ENCODE assay signal across 8 mouse cellular contexts in the genomic region with DNA sequence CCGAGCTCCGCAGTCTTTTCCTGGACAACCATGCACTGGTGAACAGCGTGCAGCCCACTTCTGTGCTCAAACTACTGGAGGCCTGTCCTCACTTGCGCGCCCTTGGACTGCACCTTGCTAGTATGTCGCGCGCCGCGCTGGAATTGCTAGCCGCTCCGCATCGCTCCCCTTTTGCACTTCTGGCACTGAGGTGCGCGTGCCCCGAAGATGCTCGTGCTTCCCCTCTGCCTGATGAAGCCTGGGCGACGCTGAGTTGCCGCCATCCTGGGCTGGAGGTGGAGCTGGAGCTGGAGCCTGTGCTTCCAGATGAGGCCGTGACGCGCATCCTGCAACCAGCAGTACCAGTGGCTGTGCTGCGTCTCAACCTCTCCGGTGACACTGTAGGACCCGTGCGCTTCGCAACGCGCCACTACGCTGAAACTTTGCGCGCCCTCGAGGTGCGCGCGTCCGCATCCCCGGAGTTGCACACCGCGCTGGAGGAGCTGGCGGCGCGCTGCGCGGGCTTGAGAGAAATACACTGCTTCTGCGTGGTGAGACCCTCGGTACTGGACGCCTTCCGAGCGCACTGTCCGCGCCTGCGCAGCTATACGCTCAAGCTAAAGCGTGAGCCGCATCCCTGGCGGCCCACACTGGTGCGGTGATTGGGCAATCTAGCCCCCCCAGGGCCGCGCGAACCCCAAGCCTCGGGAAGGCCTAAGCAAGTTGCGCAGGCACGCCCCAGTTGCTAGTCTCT. TPM values are rescaled to one million over a fixed set of nuclear protein-coding genes. Genes with fewer than 3 reads are reported as not detected.
A peak's percentile ranks its signal among the peaks of the same experiment; 100 is the strongest.
DNase-seq lines count a peak whose midpoint lies in the region; ATAC-seq and TF ChIP-seq lines count a peak whose summit lies in the region.

No protein-coding gene starts in this region.

- no peaks in the 10 kb centered on the region for H3K36me3 ChIP-seq in lung, embryonic 14.5 days (ENCODE audit: insufficient read depth)
- no peaks in the 10 kb centered on the region for H3K36me3 ChIP-seq in embryonic facial prominence, embryonic 10.5 days (replicated peaks)
- H3K36me3 ChIP-seq in hindbrain, embryonic 12.5 days = no peaks in the 10 kb centered on the region
- no peaks in the 10 kb centered on the region for H3K36me3 ChIP-seq in midbrain, embryonic 16.5 days (ENCODE audit: control insufficient read depth, insufficient read depth, low read length)

- no peaks in the 10 kb centered on the region for H3K9me3 ChIP-seq in lung, embryonic 14.5 days (ENCODE audit: low read depth, low read length)
- peaks cover 4% of the 10 kb centered on the region for H3K9me3 ChIP-seq in embryonic facial prominence, embryonic 10.5 days
- H3K9me3 ChIP-seq in hindbrain, embryonic 12.5 days (replicated peaks) = no peaks in the 10 kb centered on the region; the same call in 1 of the 2 replicates
- no peaks in the 10 kb centered on the region for H3K9me3 ChIP-seq in midbrain, embryonic 16.5 days (replicated peaks; ENCODE audit: control insufficient read depth, low read length, poor library complexity, severe bottlenecking)

- TF ChIP-seq CTCF in lung, embryonic 14.5 days (IDR thresholded peaks at IDR 0.05; ENCODE audit: low read depth) = no peak

- peak; percentile 85 for DNase-seq in lung, embryonic 14.5 days
- DNase-seq in lung, postnatal 25 days (ENCODE audit: low spot score) = no peak
- peak; percentile 85 for DNase-seq in embryonic facial prominence, embryonic 10.5 days (ENCODE audit: low spot score)
- DNase-seq in left cerebral cortex, postnatal 25 days (ENCODE audit: low spot score in 2 of 2) = peak; percentile 86 to 93
- no peak for DNase-seq in gastrocnemius, adult 18-20 months (ENCODE audit: low spot score)

- H3K4me2 ChIP-seq in lung, embryonic 14.5 days = peak overlapping the region; percentile 89
- H3K4me2 ChIP-seq in hindbrain, embryonic 12.5 days (replicated peaks) = peak overlapping the region; percentile 81
- H3K4me2 ChIP-seq in midbrain, embryonic 16.5 days (ENCODE audit: low read length) = peak overlapping the region; percentile 94

- intact Hi-C loops in left cerebral cortex, postnatal 25 days (cut with DNase I) = loop anchor here (1.0 kb wide), 1 partner anchor 21 kb away; a partner anchor contains a TSS

- H3K27ac ChIP-seq in lung, embryonic 14.5 days (ENCODE audit: low read depth) = no peak overlapping the region
- H3K27ac ChIP-seq in embryonic facial prominence, embryonic 10.5 days (replicated peaks) = peak overlapping the region; percentile 37; the same call in 1 of the 2 replicates
- H3K27ac ChIP-seq in hindbrain, embryonic 12.5 days = no peak overlapping the region
- peak overlapping the region; percentile 67 for H3K27ac ChIP-seq in midbrain, embryonic 16.5 days (ENCODE audit: low read length)

- peaks cover 70% of the 10 kb centered on the region for H3K27me3 ChIP-seq in lung, embryonic 14.5 days (ENCODE audit: insufficient read depth, low read length)
- H3K27me3 ChIP-seq in embryonic facial prominence, embryonic 10.5 days (replicated peaks; ENCODE audit: low read depth, poor library complexity, severe bottlenecking) = peaks cover 100% of the 10 kb centered on the region
- H3K27me3 ChIP-seq in hindbrain, embryonic 12.5 days = peaks cover 98% of the 10 kb centered on the region
- H3K27me3 ChIP-seq in midbrain, embryonic 16.5 days (ENCODE audit: control insufficient read depth, insufficient read depth, low read depth, low read length) = peaks cover 85% of the 10 kb centered on the region

- peak overlapping the region; percentile 44 for H3K4me3 ChIP-seq in lung, embryonic 14.5 days (ENCODE audit: low read depth, low read length)
- peak overlapping the region; percentile 65 for H3K4me3 ChIP-seq in embryonic facial prominence, embryonic 10.5 days
- peak overlapping the region; percentile 47 for H3K4me3 ChIP-seq in hindbrain, embryonic 12.5 days
- H3K4me3 ChIP-seq in midbrain, embryonic 16.5 days (ENCODE audit: low read depth, low read length) = peak overlapping the region; percentile 49

- under 1% methylated on average over 65 of the region's 65 CpGs for WGBS in lung, embryonic 14.5 days
- WGBS in embryonic facial prominence, embryonic 10.5 days = under 1% methylated on average over 65 of the region's 65 CpGs
- under 1% methylated on average over 65 of the region's 65 CpGs for WGBS in hindbrain, embryonic 12.5 days
- WGBS in midbrain, embryonic 16.5 days = under 1% methylated on average over 65 of the region's 65 CpGs

- peak; percentile 62 for ATAC-seq in lung, embryonic 14.5 days (ENCODE audit: insufficient read depth)
- peak; percentile 83 for ATAC-seq in hindbrain, embryonic 12.5 days (ENCODE audit: low FRiP score)
- peak; percentile 91 for ATAC-seq in midbrain, embryonic 16.5 days
- no peak for ATAC-seq in erythroid progenitor cell, adult 5-6 weeks (replicated peaks; ENCODE audit: low FRiP score, poor library complexity, severe bottlenecking)

- H3K4me1 ChIP-seq in lung, embryonic 14.5 days (ENCODE audit: insufficient read depth) = peaks cover 30% of the 10 kb centered on the region
- peaks cover 59% of the 10 kb centered on the region for H3K4me1 ChIP-seq in embryonic facial prominence, embryonic 10.5 days
- peaks cover 31% of the 10 kb centered on the region for H3K4me1 ChIP-seq in hindbrain, embryonic 12.5 days
- H3K4me1 ChIP-seq in midbrain, embryonic 16.5 days (ENCODE audit: control insufficient read depth, insufficient read depth, low read length) = peaks cover 20% of the 10 kb centered on the region

- peak overlapping the region; percentile 26; the same call in 1 of the 2 replicates for H3K9ac ChIP-seq in lung, embryonic 14.5 days
- H3K9ac ChIP-seq in hindbrain, embryonic 12.5 days = peak overlapping the region; percentile 25
- peak overlapping the region; percentile 70 for H3K9ac ChIP-seq in midbrain, embryonic 16.5 days (ENCODE audit: low read depth, low read length)

RNA-seq across cellular contexts. Expression of a gene that starts 1.1 kb away (rescaled TPM):
- polyA plus RNA-seq in lung, embryonic 14.5 days (2014; fragmentation: Nextera tagmentation; extraction: Ambion mirVana) = 0.33 and 0.34 TPM in 2 replicates
- 0.21 TPM in 1 of 2 replicates, not detected in the other for polyA plus RNA-seq in embryonic facial prominence, embryonic 10.5 days (2016; fragmentation: Nextera tagmentation; extraction: Ambion mirVana)
- 0.23 TPM in 1 of 2 replicates, not detected in the other for polyA plus RNA-seq in hindbrain, embryonic 12.5 days (2016; fragmentation: Nextera tagmentation; extraction: Ambion mirVana)
- total RNA-seq in left cerebral cortex, postnatal 25 days (2021) = 1 to 10 TPM; 6.9 to 7.9 TPM
- polyA plus RNA-seq in midbrain, embryonic 16.5 days (2015; fragmentation: Nextera tagmentation; extraction: Ambion mirVana) = 0.35 and 0.40 TPM in 2 replicates
- total RNA-seq in gastrocnemius, adult 18-20 months (2021) = 10 to 100 TPM in 1 of 2 experiments, 1 to 10 TPM in 1; 9.8 to 11.1 TPM
- total RNA-seq in erythroid progenitor cell, adult 5-6 weeks (2015; ENCODE audit: low replicate concordance) = not detected in 2 replicates
- not detected in 2 replicates for total RNA-seq in erythroid progenitor cell, adult 5-6 weeks (2017; ENCODE audit: low replicate concordance)

RNA-seq across cellular contexts. Expression of a gene that starts 4.1 kb away (rescaled TPM):
- 3.8 and 4.6 TPM in 2 replicates for polyA plus RNA-seq in lung, embryonic 14.5 days (2014; fragmentation: Nextera tagmentation; extraction: Ambion mirVana)
- polyA plus RNA-seq in embryonic facial prominence, embryonic 10.5 days (2016; fragmentation: Nextera tagmentation; extraction: Ambion mirVana) = 0.63 and 0.92 TPM in 2 replicates
- 0.97 and 1.4 TPM in 2 replicates for polyA plus RNA-seq in hindbrain, embryonic 12.5 days (2016; fragmentation: Nextera tagmentation; extraction: Ambion mirVana)
- total RNA-seq in left cerebral cortex, postnatal 25 days (2021) = under 1 TPM; 0.57 to 0.85 TPM
- 0.82 and 1.1 TPM in 2 replicates for polyA plus RNA-seq in midbrain, embryonic 16.5 days (2015; fragmentation: Nextera tagmentation; extraction: Ambion mirVana)
- total RNA-seq in gastrocnemius, adult 18-20 months (2021) = under 1 TPM; 0.55 to 0.71 TPM
- 2.5 TPM in 1 of 2 replicates, not detected in the other for total RNA-seq in erythroid progenitor cell, adult 5-6 weeks (2015; ENCODE audit: low replicate concordance)
- total RNA-seq in erythroid progenitor cell, adult 5-6 weeks (2017; ENCODE audit: low replicate concordance) = 0.08 TPM in 1 of 2 replicates, not detected in the other

RNA-seq across cellular contexts. Expression of a gene that starts 4.1 kb away (rescaled TPM):
- 24.3 and 26.1 TPM in 2 replicates for polyA plus RNA-seq in lung, embryonic 14.5 days (2014; fragmentation: Nextera tagmentation; extraction: Ambion mirVana)
- polyA plus RNA-seq in embryonic facial prominence, embryonic 10.5 days (2016; fragmentation: Nextera tagmentation; extraction: Ambion mirVana) = 14.6 and 16.7 TPM in 2 replicates
- polyA plus RNA-seq in hindbrain, embryonic 12.5 days (2016; fragmentation: Nextera tagmentation; extraction: Ambion mirVana) = 17.2 and 17.5 TPM in 2 replicates
- 1 to 10 TPM; 5.5 to 5.7 TPM for total RNA-seq in left cerebral cortex, postnatal 25 days (2021)
- polyA plus RNA-seq in midbrain, embryonic 16.5 days (2015; fragmentation: Nextera tagmentation; extraction: Ambion mirVana) = 12.8 and 14.0 TPM in 2 replicates
- total RNA-seq in gastrocnemius, adult 18-20 months (2021) = 1 to 10 TPM; 2.8 to 3.3 TPM
- total RNA-seq in erythroid progenitor cell, adult 5-6 weeks (2015; ENCODE audit: low replicate concordance) = 5.8 and 6.7 TPM in 2 replicates
- total RNA-seq in erythroid progenitor cell, adult 5-6 weeks (2017; ENCODE audit: low replicate concordance) = 2.7 TPM in 1 of 2 replicates, not detected in the other

RNA-seq across cellular contexts. Expression of a gene that starts 7.4 kb away (rescaled TPM):
- 0.61 and 1.1 TPM in 2 replicates for polyA plus RNA-seq in lung, embryonic 14.5 days (2014; fragmentation: Nextera tagmentation; extraction: Ambion mirVana)
- polyA plus RNA-seq in embryonic facial prominence, embryonic 10.5 days (2016; fragmentation: Nextera tagmentation; extraction: Ambion mirVana) = 0.62 and 0.69 TPM in 2 replicates
- 2.7 and 4.0 TPM in 2 replicates for polyA plus RNA-seq in hindbrain, embryonic 12.5 days (2016; fragmentation: Nextera tagmentation; extraction: Ambion mirVana)
- total RNA-seq in left cerebral cortex, postnatal 25 days (2021) = 1 to 10 TPM; 7.7 TPM
- polyA plus RNA-seq in midbrain, embryonic 16.5 days (2015; fragmentation: Nextera tagmentation; extraction: Ambion mirVana) = 4.5 and 4.7 TPM in 2 replicates
- total RNA-seq in gastrocnemius, adult 18-20 months (2021) = 10 to 100 TPM; 32.7 to 38.9 TPM
- total RNA-seq in erythroid progenitor cell, adult 5-6 weeks (2015; ENCODE audit: low replicate concordance) = not detected in 2 replicates
- not detected in 2 replicates for total RNA-seq in erythroid progenitor cell, adult 5-6 weeks (2017; ENCODE audit: low replicate concordance)

RNA-seq across cellular contexts. Expression of a gene that starts 13.6 kb away (rescaled TPM):
- 17.4 and 21.2 TPM in 2 replicates for polyA plus RNA-seq in lung, embryonic 14.5 days (2014; fragmentation: Nextera tagmentation; extraction: Ambion mirVana)
- polyA plus RNA-seq in embryonic facial prominence, embryonic 10.5 days (2016; fragmentation: Nextera tagmentation; extraction: Ambion mirVana) = 1.6 and 1.7 TPM in 2 replicates
- polyA plus RNA-seq in hindbrain, embryonic 12.5 days (2016; fragmentation: Nextera tagmentation; extraction: Ambion mirVana) = 7.5 and 9.5 TPM in 2 replicates
- 1 to 10 TPM; 2.1 to 2.4 TPM for total RNA-seq in left cerebral cortex, postnatal 25 days (2021)
- 5.8 and 8.9 TPM in 2 replicates for polyA plus RNA-seq in midbrain, embryonic 16.5 days (2015; fragmentation: Nextera tagmentation; extraction: Ambion mirVana)
- total RNA-seq in gastrocnemius, adult 18-20 months (2021) = 1 to 10 TPM; 1.3 to 1.9 TPM
- 1.7 and 2.9 TPM in 2 replicates for total RNA-seq in erythroid progenitor cell, adult 5-6 weeks (2015; ENCODE audit: low replicate concordance)
- total RNA-seq in erythroid progenitor cell, adult 5-6 weeks (2017; ENCODE audit: low replicate concordance) = 0.77 TPM in 1 of 2 replicates, not detected in the other

Comparison
In these comparisons a context has a peak if more than half of its experiments do, and no peak if none do; other contexts are left out.
1. DNase-seq: peak in lung, embryonic 14.5 days (single experiment), embryonic facial prominence, embryonic 10.5 days (single experiment) and left cerebral cortex, postnatal 25 days (2 of 2); none in lung, postnatal 25 days (single experiment) and gastrocnemius, adult 18-20 months (single experiment).
2. H3K27ac ChIP-seq: peak in embryonic facial prominence, embryonic 10.5 days (single experiment) and midbrain, embryonic 16.5 days (single experiment); none in lung, embryonic 14.5 days (single experiment) and hindbrain, embryonic 12.5 days (single experiment).
3. Peak in every context shown above with its lines, with median percentiles within 50 percentile points of each other: H3K4me2 ChIP-seq, H3K4me3 ChIP-seq and H3K9ac ChIP-seq.